Mouse (Mus musculus) kidney, postnatal 0 days (tissue): ENCODE data around the gene Slc25a47. TPM values are rescaled to one million over a fixed set of nuclear protein-coding genes. Genes with fewer than 3 reads are reported as not detected.

Experiments
- ATAC-seq: fragments of 200-750 bp; cut with Nextera tagmentation; replicated peaks from 2 replicates; pipeline ENCODE4 v1.8.0; 2017; ENCODE audit warnings: low read depth, moderate number of reproducible peaks, moderate TSS enrichment, moderate library complexity; ENCODE audit not compliant: low FRiP score
- DNase-seq: peaks from one replicate; pipeline ENCODE4 v3.0.0-alpha.2; 2016; ENCODE audit warnings: low spot score
- H3K27ac ChIP-seq: fragments of 300-500 bp; sonication (generic); 2 replicates; pipeline ENCODE4 v1.5.1; 2014; ENCODE audit warnings: mild to moderate bottlenecking
- H3K27me3 ChIP-seq: fragments of 300-500 bp; sonication (generic); 2 replicates; pipeline ENCODE4 v1.6.1; 2014; ENCODE audit warnings: low read length, mixed read lengths; ENCODE audit not compliant: insufficient read depth
- H3K36me3 ChIP-seq: fragments of 300-500 bp; sonication (generic); 2 replicates; pipeline ENCODE4 v1.6.1; 2014; ENCODE audit warnings: low read length, mixed read lengths; ENCODE audit not compliant: insufficient read depth
- H3K4me1 ChIP-seq: fragments of 300-500 bp; sonication (generic); replicated peaks from 2 replicates; pipeline ENCODE4 v1.6.1; 2014; ENCODE audit warnings: antibody characterized with exemption, low read length, mixed read lengths; ENCODE audit not compliant: insufficient read depth
- H3K4me2 ChIP-seq: fragments of 300-500 bp; sonication (generic); 2 replicates; pipeline ENCODE4 v1.6.1; 2014; ENCODE audit warnings: mild to moderate bottlenecking, low read length, moderate library complexity, mixed read lengths
- H3K4me3 ChIP-seq: fragments of 300-500 bp; sonication (generic); replicated peaks from 2 replicates; pipeline ENCODE4 v1.5.1; 2014; ENCODE audit warnings: low read depth, low read length
- H3K9ac ChIP-seq: fragments of 300-500 bp; sonication (generic); 2 replicates; pipeline ENCODE4 v1.6.1; 2014; ENCODE audit warnings: low read depth, low read length
- H3K9me3 ChIP-seq: fragments of 300-500 bp; sonication (generic); replicated peaks from 2 replicates; pipeline ENCODE4 v1.6.1; 2016; ENCODE audit warnings: low read length, inconsistent platforms, mixed read lengths
- CTCF ChIP-seq: IDR thresholded peaks from 2 replicates; pipeline ENCODE4 v1.5.1; 2016; ENCODE audit warnings: antibody characterized with exemption, low read depth, mild to moderate bottlenecking, moderate library complexity
- WGBS: fragments of 180-500 bp; shearing (Covaris S2); extraction: QIAGEN DNeasy Blood & Tissue Kit; methylation state at CpG from one replicate; pipeline ENCODE4 v1.1.7; 2014; 5-methylcytosine and 5-hydroxymethylcytosine counted together
- polyA plus RNA-seq: library from polyadenylated mRNA; unstranded; fragments of >200 nt; fragmentation: Nextera tagmentation; extraction: Ambion mirVana; gene quantifications from 2 replicates; pipeline ENCODE4 v1.2.1, GENCODE M21; 2015

Gene Slc25a47
- polyA plus RNA-seq, 1 experiment from 2014 or later, result 7.1 TPM

DNA sequence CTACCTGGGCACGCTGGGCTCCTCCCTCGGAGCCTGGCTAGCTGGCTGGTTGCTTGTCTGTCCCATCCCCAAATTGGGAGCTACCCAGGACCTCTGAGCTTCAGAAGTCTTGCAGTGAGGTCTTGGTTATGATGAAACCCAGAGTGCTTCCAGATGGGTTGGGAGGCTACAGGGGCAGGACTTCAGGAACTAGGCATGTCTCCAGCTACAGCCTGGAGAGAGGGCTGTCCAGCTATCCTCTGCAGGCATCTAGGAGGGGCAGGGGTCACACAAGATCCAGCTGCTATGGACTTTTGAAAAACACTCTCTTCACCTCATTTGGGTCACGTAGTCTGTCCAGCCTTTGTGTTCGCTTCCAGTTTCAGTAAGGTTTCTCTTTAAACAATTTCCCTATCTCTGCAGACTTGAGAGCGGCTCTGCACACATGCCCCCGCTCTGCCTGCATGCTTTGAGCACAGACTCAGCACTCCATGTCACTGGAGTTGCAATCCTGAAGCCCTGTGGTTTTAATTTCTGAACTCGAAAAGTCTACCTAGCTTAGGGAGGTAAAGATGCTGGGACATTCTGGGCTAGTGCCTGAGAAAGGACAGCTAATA lies 21.8 kb downstream of the Slc25a47 start:
- Histone ChIP-seq H3K27me3 (no peaks in the 10 kb centered on the region), H3K9me3 (no peaks in the 10 kb centered on the region), H3K36me3 (peaks cover 11% of the 10 kb centered on the region; the same call in 1 of the 2 replicates), H3K9ac (no peak overlapping the region), H3K4me3 (no peak overlapping the region), H3K27ac (no peak overlapping the region; the same call in 1 of the 2 replicates), H3K4me1 (no peaks in the 10 kb centered on the region), H3K4me2 (no peak overlapping the region)
- ATAC-seq (no peak), DNase-seq (peak; percentile 79)
- 58% methylated on average over 7 of the region's 7 CpGs for WGBS
- TF ChIP-seq CTCF, result no peak

DNA sequence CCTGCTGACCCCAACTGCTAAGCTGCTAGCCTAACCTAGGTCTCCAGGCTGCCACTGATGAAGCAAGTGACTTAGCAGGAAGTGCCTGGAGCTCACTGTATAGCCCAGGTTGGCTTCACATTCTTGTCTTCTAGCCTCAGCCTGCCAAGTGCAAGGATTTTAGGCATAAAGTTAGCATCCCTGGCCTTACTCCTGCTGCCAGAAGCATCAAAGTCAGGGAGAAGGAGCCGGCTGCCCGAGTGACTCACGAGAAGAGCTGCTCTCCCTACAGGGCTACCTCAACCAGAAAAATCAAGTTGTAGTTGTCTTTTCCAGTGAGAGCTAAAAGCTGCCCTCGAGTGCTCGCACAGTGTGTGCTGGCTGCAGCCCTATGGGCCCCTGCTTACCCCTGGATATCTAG lies 22.6 kb downstream of the Slc25a47 start:
- Histone ChIP-seq H3K27ac (no peak overlapping the region), H3K27me3 (no peaks in the 10 kb centered on the region), H3K4me2 (no peak overlapping the region), H3K9me3 (no peaks in the 10 kb centered on the region), H3K4me1 (no peaks in the 10 kb centered on the region), H3K4me3 (no peak overlapping the region), H3K36me3 (peaks cover 19% of the 10 kb centered on the region; the same call in 1 of the 2 replicates), H3K9ac (no peak overlapping the region)
- ATAC-seq (no peak), DNase-seq (no peak)
- WGBS, result 82% methylated on average over 5 of the region's 5 CpGs
- no peak for TF ChIP-seq CTCF

DNA sequence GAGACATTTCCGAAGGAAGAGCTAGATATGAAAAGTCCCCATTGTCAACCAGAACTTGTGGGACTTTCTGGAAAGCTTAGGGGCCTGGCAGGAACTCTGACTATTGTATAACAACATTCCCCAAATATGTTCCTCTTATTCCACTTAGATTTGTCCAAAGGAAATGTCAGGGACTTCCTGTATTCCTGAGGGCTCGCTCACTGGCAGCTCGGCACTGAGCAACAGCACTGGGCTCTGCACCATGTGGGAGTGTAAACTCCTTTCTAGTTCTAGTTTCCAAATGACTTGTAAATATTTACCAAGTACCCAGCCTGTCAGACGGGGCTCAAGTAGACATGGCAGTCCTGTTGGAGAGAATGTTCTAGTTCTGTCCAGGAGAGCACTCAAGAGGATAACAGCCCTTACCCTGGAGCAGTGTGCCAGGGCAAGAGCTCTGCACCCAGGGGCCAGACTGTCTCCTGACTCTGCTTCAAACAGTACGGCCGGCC lies 29.2 kb downstream of the Slc25a47 start:
- ATAC-seq (no peak), DNase-seq (peak; percentile 15)
- TF ChIP-seq CTCF, result no peak
- no peaks in the 10 kb centered on the region for H3K4me1 ChIP-seq
- H3K36me3 ChIP-seq, result peaks cover 55% of the 10 kb centered on the region
- no peak overlapping the region for H3K27ac ChIP-seq
- no peak overlapping the region for H3K9ac ChIP-seq
- H3K4me2 ChIP-seq, result no peak overlapping the region
- H3K4me3 ChIP-seq, result no peak overlapping the region
- H3K27me3 ChIP-seq, result no peaks in the 10 kb centered on the region
- no peaks in the 10 kb centered on the region for H3K9me3 ChIP-seq
- WGBS, result 73% methylated on average over 6 of the region's 6 CpGs

DNA sequence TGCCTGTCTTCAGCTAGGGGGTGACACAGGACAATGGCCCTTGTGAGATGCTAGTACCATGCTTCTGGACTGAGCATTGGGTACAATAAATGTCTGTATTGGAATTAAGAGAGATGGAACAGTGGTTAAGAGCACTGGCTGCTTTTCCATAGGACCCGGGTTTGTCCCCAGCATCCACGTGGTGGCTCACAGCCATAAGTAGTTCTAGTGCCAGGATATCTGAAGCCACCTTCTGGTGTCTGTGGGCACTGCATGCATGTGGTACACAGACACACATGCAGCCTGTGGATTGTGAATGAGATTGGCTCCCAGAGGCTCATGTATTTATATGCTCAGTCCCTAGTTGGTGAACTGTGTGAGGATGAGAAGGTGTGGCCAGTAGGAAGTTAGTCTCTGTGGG lies 33.7 kb downstream of the Slc25a47 start:
- no peak overlapping the region for H3K27ac ChIP-seq
- no peak for DNase-seq
- no peak overlapping the region for H3K4me2 ChIP-seq
- H3K9ac ChIP-seq, result no peak overlapping the region
- no peaks in the 10 kb centered on the region for H3K9me3 ChIP-seq
- H3K36me3 ChIP-seq, result peaks cover 50% of the 10 kb centered on the region
- no peaks in the 10 kb centered on the region for H3K27me3 ChIP-seq
- WGBS, result 79% methylated on average over 2 of the region's 2 CpGs
- H3K4me1 ChIP-seq, result no peaks in the 10 kb centered on the region
- ATAC-seq, result no peak
- no peak overlapping the region for H3K4me3 ChIP-seq
- peak; percentile 52 for TF ChIP-seq CTCF

DNA sequence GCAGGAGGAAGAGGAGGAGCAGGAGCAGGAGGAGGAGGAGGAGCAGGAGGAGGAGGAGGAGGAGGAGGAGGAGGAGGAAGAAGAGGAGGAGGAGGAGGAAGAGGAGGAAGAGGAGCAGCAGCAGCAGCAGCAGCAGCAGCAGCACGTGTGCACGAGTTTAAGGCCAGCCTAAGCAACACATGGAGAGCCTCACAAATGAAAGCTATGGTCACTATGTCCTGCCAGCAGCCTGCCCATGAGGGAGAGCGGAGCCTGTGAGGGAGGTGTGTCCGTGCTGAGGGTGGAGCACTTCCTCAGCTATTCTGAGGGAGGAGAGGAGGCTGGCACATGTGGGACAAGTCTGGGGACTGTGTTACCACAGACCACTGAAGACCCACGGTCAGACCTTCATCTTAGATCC lies 37.3 kb downstream of the Slc25a47 start:
- H3K4me2 ChIP-seq, result no peak overlapping the region
- ATAC-seq (no peak), DNase-seq (no peak)
- no peak overlapping the region for H3K4me3 ChIP-seq
- H3K27ac ChIP-seq, result no peak overlapping the region
- peaks cover 44% of the 10 kb centered on the region for H3K36me3 ChIP-seq
- H3K27me3 ChIP-seq, result no peaks in the 10 kb centered on the region
- H3K9ac ChIP-seq, result no peak overlapping the region
- WGBS, result 79% methylated on average over 5 of the region's 5 CpGs
- no peak for TF ChIP-seq CTCF
- H3K4me1 ChIP-seq, result no peaks in the 10 kb centered on the region
- no peaks in the 10 kb centered on the region for H3K9me3 ChIP-seq

DNA sequence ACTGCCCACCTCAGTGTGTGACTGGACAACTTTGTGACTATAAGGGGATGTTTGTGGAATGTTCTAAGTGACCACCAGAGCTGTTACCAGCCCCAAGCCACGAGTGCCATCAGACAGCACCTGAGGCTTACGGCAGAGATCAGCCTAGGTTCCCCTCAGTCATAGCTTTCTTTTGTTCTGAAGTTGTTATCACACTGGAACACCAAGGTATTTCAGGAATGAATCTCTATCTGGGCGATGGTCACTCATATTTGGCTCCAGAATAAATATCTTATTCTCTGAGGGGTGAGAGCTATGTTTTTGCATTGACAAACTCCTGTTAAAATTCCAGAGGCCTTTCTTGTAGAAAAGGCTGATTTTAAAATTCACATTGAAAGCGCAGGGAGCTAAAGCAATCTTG lies 43.3 kb downstream of the Slc25a47 start:
- H3K36me3 ChIP-seq, result peaks cover 38% of the 10 kb centered on the region
- DNase-seq (no peak), ATAC-seq (no peak)
- no peak overlapping the region for H3K4me3 ChIP-seq
- no peaks in the 10 kb centered on the region for H3K27me3 ChIP-seq
- no peak overlapping the region for H3K9ac ChIP-seq
- 93% methylated on average over 4 of the region's 4 CpGs for WGBS
- no peak overlapping the region for H3K4me2 ChIP-seq
- no peaks in the 10 kb centered on the region for H3K4me1 ChIP-seq
- no peak for TF ChIP-seq CTCF
- H3K9me3 ChIP-seq, result no peaks in the 10 kb centered on the region
- no peak overlapping the region for H3K27ac ChIP-seq

DNA sequence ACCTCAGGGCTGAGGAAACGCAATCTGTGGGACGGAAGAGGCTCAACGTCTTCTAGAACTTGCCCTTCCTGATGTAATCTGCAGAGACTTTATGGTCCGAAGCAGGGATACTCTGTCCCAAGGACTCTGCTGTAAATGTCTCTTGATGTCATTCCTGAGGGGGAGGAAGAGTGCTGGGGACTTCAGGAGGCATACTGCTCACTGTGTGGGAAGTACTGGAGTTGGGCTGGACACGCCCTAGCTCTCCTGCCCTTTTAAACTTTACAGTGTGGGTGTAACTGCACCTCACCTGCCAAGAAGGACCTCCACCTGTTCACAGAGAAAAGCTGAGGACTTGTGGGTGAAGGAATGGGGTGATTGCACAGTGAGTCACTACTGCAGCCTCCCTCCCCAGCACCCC lies 44.8 kb downstream of the Slc25a47 start:
- H3K27me3 ChIP-seq, result no peaks in the 10 kb centered on the region
- H3K27ac ChIP-seq, result no peak overlapping the region
- H3K4me2 ChIP-seq, result no peak overlapping the region
- peak; percentile 82 for ATAC-seq
- H3K4me1 ChIP-seq, result no peaks in the 10 kb centered on the region
- no peaks in the 10 kb centered on the region for H3K9me3 ChIP-seq
- H3K36me3 ChIP-seq, result peaks cover 30% of the 10 kb centered on the region
- DNase-seq, result peak; percentile 67
- TF ChIP-seq CTCF, result no peak
- no peak overlapping the region for H3K9ac ChIP-seq
- no peak overlapping the region for H3K4me3 ChIP-seq
- 63% methylated on average over 5 of the region's 5 CpGs for WGBS
